Mouse (Mus musculus): ENCODE data around the gene 1700017B05Rik. TPM values are rescaled to one million over a fixed set of nuclear protein-coding genes. Genes with fewer than 3 reads are reported as not detected.

1700017B05Rik gene
- polyA plus RNA-seq, 1 experiment from 2014 or later = 17.7 TPM

- Histone ChIP-seq H3K27ac (no peak overlapping the region), H3K4me3 (no peak overlapping the region), H3K4me1 (no peaks in the 10 kb centered on the region), H3K36me3 (no peaks in the 10 kb centered on the region), H3K9me3 (no peaks in the 10 kb centered on the region), H3K9ac (no peak overlapping the region), H3K4me2 (no peak overlapping the region), H3K27me3 (no peaks in the 10 kb centered on the region)
- WGBS = 72% methylated on average over 3 of the region's 3 CpGs
- no peak for ATAC-seq (ENCODE audit: insufficient number of reproducible peaks, low FRiP score, low TSS enrichment, low read depth)
Observed at GRCm38 (mm10) chr9:57294905-57295304, 32.5 kb upstream of the 1700017B05Rik start.

- no peak overlapping the region for H3K4me3 ChIP-seq
- H3K27me3 ChIP-seq = no peaks in the 10 kb centered on the region
- no peak for ATAC-seq (ENCODE audit: insufficient number of reproducible peaks, low FRiP score, low TSS enrichment, low read depth)
- WGBS = 88% methylated on average over 6 of the region's 6 CpGs
- H3K9me3 ChIP-seq = no peaks in the 10 kb centered on the region
- no peaks in the 10 kb centered on the region for H3K4me1 ChIP-seq
- no peak overlapping the region for H3K27ac ChIP-seq
- H3K36me3 ChIP-seq = no peaks in the 10 kb centered on the region
- no peak overlapping the region for H3K4me2 ChIP-seq
- H3K9ac ChIP-seq = no peak overlapping the region
Observed at GRCm38 (mm10) chr9:57287183-57287582, 24.8 kb upstream of the 1700017B05Rik start.

GRCm38 (mm10) chr9:57283311-57283710, 20.9 kb upstream of the 1700017B05Rik start:
- Histone ChIP-seq H3K4me1 (peaks cover 9% of the 10 kb centered on the region), H3K4me2 (no peak overlapping the region), H3K36me3 (no peaks in the 10 kb centered on the region), H3K9me3 (no peaks in the 10 kb centered on the region), H3K27me3 (0 out of 2 replicates have a peak, but pooled peaks cover 2% of the 10 kb centered on the region), H3K9ac (no peak overlapping the region), H3K27ac (no peak overlapping the region), H3K4me3 (no peak overlapping the region)
- no peak for ATAC-seq (ENCODE audit: insufficient number of reproducible peaks, low FRiP score, low TSS enrichment, low read depth)
- WGBS = 64% methylated on average over 4 of the region's 4 CpGs

- no peaks in the 10 kb centered on the region for H3K36me3 ChIP-seq
- no peak overlapping the region for H3K4me3 ChIP-seq
- H3K4me2 ChIP-seq = no peak overlapping the region
- ATAC-seq (ENCODE audit: insufficient number of reproducible peaks, low FRiP score, low TSS enrichment, low read depth) = no peak
- H3K27ac ChIP-seq = no peak overlapping the region
- H3K27me3 ChIP-seq = 0 out of 2 replicates have a peak, but pooled peaks cover 2% of the 10 kb centered on the region
- no peak overlapping the region for H3K9ac ChIP-seq
- WGBS = 85% methylated on average over 3 of the region's 3 CpGs
- H3K4me1 ChIP-seq = peaks cover 9% of the 10 kb centered on the region
- H3K9me3 ChIP-seq = no peaks in the 10 kb centered on the region
Observed at GRCm38 (mm10) chr9:57282686-57283085, 20.3 kb upstream of the 1700017B05Rik start.

GRCm38 (mm10) chr9:57281549-57281948, 19.1 kb upstream of the 1700017B05Rik start:
- Histone ChIP-seq H3K36me3 (no peaks in the 10 kb centered on the region), H3K4me2 (peak overlapping the region; percentile 40), H3K9me3 (no peaks in the 10 kb centered on the region), H3K27ac (no peak overlapping the region), H3K4me3 (peak overlapping the region; percentile 20), H3K9ac (no peak overlapping the region), H3K27me3 (0 out of 2 replicates have a peak, but pooled peaks cover 2% of the 10 kb centered on the region), H3K4me1 (peaks cover 9% of the 10 kb centered on the region)
- 0 out of 2 replicates have a peak, but pooled peaks have one; percentile 24 for ATAC-seq (ENCODE audit: insufficient number of reproducible peaks, low FRiP score, low TSS enrichment, low read depth)
- 10% methylated on average over 20 of the region's 20 CpGs for WGBS

- ATAC-seq (ENCODE audit: insufficient number of reproducible peaks, low FRiP score, low TSS enrichment, low read depth) = no peak
- H3K4me2 ChIP-seq = no peak overlapping the region
- H3K27me3 ChIP-seq = 0 out of 2 replicates have a peak, but pooled peaks cover 2% of the 10 kb centered on the region
- H3K4me3 ChIP-seq = no peak overlapping the region
- peaks cover 9% of the 10 kb centered on the region for H3K4me1 ChIP-seq
- H3K9me3 ChIP-seq = no peaks in the 10 kb centered on the region
- 44% methylated on average over 4 of the region's 4 CpGs for WGBS
- no peak overlapping the region for H3K9ac ChIP-seq
- H3K27ac ChIP-seq = no peak overlapping the region
- no peaks in the 10 kb centered on the region for H3K36me3 ChIP-seq
Observed at GRCm38 (mm10) chr9:57279441-57279840, 17.0 kb upstream of the 1700017B05Rik start.

- Histone ChIP-seq H3K4me1 (peaks cover 9% of the 10 kb centered on the region), H3K4me2 (no peak overlapping the region), H3K9me3 (no peaks in the 10 kb centered on the region), H3K4me3 (no peak overlapping the region), H3K27ac (no peak overlapping the region), H3K9ac (no peak overlapping the region), H3K27me3 (0 out of 2 replicates have a peak, but pooled peaks cover 2% of the 10 kb centered on the region), H3K36me3 (no peaks in the 10 kb centered on the region)
- ATAC-seq (ENCODE audit: insufficient number of reproducible peaks, low FRiP score, low TSS enrichment, low read depth) = no peak
- 49% methylated on average over 4 of the region's 4 CpGs for WGBS
Observed at GRCm38 (mm10) chr9:57278268-57278667, 15.9 kb upstream of the 1700017B05Rik start.

GRCm38 (mm10) chr9:57276311-57276710, 13.9 kb upstream of the 1700017B05Rik start:
- H3K36me3 ChIP-seq = no peaks in the 10 kb centered on the region
- 0 out of 2 replicates have a peak, but pooled peaks cover 2% of the 10 kb centered on the region for H3K27me3 ChIP-seq
- no peak overlapping the region for H3K9ac ChIP-seq
- ATAC-seq (ENCODE audit: insufficient number of reproducible peaks, low FRiP score, low TSS enrichment, low read depth) = no peak
- no peak overlapping the region for H3K4me2 ChIP-seq
- H3K27ac ChIP-seq = no peak overlapping the region
- H3K4me3 ChIP-seq = no peak overlapping the region
- no peaks in the 10 kb centered on the region for H3K9me3 ChIP-seq
- peaks cover 2% of the 10 kb centered on the region for H3K4me1 ChIP-seq

GRCm38 (mm10) chr9:57273805-57274494, 11.5 kb upstream of the 1700017B05Rik start:
- Histone ChIP-seq H3K4me3 (no peak overlapping the region), H3K9me3 (no peaks in the 10 kb centered on the region), H3K4me1 (peaks cover 7% of the 10 kb centered on the region; the same call in 1 of the 2 replicates), H3K27ac (no peak overlapping the region), H3K4me2 (no peak overlapping the region), H3K27me3 (peaks cover 5% of the 10 kb centered on the region; the same call in 1 of the 2 replicates), H3K9ac (no peak overlapping the region), H3K36me3 (no peaks in the 10 kb centered on the region)
- 31% methylated on average over 6 of the region's 6 CpGs for WGBS
- ATAC-seq (ENCODE audit: insufficient number of reproducible peaks, low FRiP score, low TSS enrichment, low read depth) = no peak; the same call in 1 of the 2 replicates

- Histone ChIP-seq H3K4me2 (no peak overlapping the region), H3K27ac (no peak overlapping the region), H3K4me1 (peaks cover 7% of the 10 kb centered on the region; the same call in 1 of the 2 replicates), H3K36me3 (no peaks in the 10 kb centered on the region), H3K9me3 (no peaks in the 10 kb centered on the region), H3K9ac (no peak overlapping the region), H3K27me3 (peaks cover 7% of the 10 kb centered on the region; the same call in 1 of the 2 replicates), H3K4me3 (no peak overlapping the region)
- 59% methylated on average over 8 of the region's 8 CpGs for WGBS
- no peak for ATAC-seq (ENCODE audit: insufficient number of reproducible peaks, low FRiP score, low TSS enrichment, low read depth)
Observed at GRCm38 (mm10) chr9:57272902-57273804, 10.7 kb upstream of the 1700017B05Rik start.

GRCm38 (mm10) chr9:57271837-57272562, 9.6 kb upstream of the 1700017B05Rik start:
- Histone ChIP-seq H3K4me2 (no peak overlapping the region), H3K4me3 (no peak overlapping the region), H3K9me3 (no peaks in the 10 kb centered on the region), H3K9ac (no peak overlapping the region), H3K36me3 (no peaks in the 10 kb centered on the region), H3K27ac (no peak overlapping the region), H3K27me3 (peaks cover 7% of the 10 kb centered on the region; the same call in 1 of the 2 replicates), H3K4me1 (peaks cover 7% of the 10 kb centered on the region; the same call in 1 of the 2 replicates)
- ATAC-seq (ENCODE audit: insufficient number of reproducible peaks, low FRiP score, low TSS enrichment, low read depth) = no peak
- WGBS = 49% methylated on average over 9 of the region's 9 CpGs
